Mouse (Mus musculus) hematopoietic stem cell, adult 5-6 weeks (primary cell): Measurements from ENCODE around the gene Gpr153. TPM values are rescaled to one million over a fixed set of nuclear protein-coding genes. Genes with fewer than 3 reads are reported as not detected.

Source experiments
- ATAC-seq, 2 experiments: fragments of 125-278 bp in 1 of 2; replicated peaks in 1 of 2; 2 replicates each; pipeline ENCODE4 v1.8.0; 2016 to 2017; ENCODE audit warnings: inconsistent platforms in 2 of 2, mild to moderate bottlenecking in 2 of 2, moderate number of reproducible peaks in 2 of 2, low read depth in 1 of 2, moderate TSS enrichment in 1 of 2; ENCODE audit not compliant: low FRiP score in 2 of 2, poor library complexity in 2 of 2, severe bottlenecking in 2 of 2, insufficient read depth in 1 of 2, low TSS enrichment in 1 of 2
- total RNA-seq: library from RNA; stranded (forward); fragments of 172-1452, 232-1000 nt; gene quantifications from 2 replicates; pipeline ENCODE4 v1.2.3, GENCODE M21; 2017

Gene Gpr153
- total RNA-seq, 1 experiment from 2014 or later, result not detected

DNA sequence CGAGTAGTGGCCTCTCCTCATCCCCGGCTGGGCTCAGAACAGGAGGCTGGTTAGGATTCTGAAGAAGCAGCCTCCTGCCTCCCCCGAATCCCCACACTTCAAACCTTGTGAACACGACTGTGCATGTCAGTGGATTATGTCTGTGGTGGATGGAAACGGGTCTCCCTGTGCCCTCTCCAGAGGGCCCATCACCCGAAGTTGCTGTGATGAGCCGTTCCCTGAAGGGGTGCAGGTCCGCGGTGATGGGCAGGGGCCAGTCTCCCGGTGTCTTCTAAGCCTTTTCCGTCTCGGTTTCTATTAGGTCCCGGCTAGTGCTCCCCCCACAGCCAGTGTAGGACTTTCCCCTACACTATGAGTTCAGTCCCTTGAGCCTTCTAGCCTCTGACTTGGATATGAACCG, 24.8 kb downstream of the Gpr153 start:
- no peak for ATAC-seq

DNA sequence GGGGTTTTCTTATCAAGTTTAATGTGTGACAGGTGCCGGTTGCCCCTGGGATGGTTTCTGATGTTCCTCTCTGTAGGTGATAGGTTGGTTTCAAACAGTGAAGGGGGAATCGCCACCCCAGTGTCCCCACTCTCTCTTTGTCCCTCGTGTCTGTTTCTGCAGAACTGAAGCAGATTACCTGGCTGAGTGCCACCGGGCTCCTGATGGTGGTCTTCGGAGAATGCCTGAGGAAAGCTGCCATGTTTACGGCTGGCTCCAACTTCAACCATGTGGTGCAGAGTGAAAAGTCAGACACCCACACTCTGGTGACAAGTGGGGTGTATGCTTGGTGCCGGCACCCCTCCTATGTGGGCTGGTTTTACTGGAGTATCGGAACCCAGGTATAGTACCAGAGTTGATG, 26.3 kb downstream of the Gpr153 start:
- ATAC-seq, result no peak

DNA sequence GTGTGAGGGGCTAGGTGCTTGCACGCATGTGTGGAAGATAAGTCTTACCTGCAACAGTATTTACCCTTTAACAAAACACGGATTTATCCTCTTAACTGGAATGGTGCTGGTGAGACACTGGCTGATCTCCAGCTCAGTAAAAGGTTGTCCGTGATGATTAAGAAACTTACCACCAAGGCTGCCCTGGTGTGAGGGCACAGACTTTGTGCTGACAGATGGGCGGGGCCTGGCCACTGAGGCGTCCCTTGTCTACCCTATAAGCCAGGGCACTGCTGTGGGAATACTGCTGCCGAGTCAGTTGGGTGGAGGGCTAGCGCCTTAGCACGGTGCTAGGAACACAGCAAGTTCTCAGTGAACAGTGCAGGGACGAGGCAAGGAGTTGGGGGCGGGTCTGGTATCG, 28.0 kb downstream of the Gpr153 start:
- ATAC-seq, result no peak

DNA sequence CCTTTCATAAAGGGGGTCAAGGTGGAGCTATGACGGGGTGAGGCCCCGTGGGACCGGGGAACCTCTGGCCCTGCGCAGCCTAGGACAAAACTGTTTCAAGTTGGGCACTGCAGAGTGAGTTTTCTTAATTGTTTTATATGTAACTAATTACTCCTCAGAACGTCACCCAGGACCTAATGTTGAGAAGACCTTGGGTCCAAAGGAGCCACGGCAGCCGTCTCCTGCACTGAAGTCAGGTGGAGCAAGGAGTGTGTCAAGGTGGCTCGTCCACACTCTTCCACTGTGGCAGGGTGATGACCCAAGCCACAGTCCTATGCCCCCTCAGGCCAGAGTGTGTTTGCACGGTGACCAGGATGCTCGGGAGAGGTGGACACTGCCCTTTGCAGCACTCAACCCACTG, 29.1 kb downstream of the Gpr153 start:
- ATAC-seq, result no peak

DNA sequence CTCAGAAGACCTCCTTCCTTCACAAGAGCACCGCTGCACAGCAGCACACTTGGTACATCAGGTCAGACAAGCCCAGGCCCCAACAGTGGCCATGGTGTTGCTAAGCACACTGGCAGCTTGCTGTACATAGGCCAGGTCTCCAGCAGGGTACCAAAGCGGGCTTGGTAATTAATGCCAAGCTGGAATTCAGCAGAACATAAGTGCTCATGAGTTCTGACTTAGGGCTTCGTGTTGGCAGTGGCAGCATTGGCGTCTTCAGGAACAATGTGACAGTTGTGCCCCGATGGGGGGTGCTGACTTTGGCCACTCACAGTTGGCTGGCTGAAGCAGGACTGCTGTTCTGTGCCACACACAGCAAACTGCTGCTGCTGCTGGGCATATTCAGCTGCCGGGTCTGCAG, 30.7 kb downstream of the Gpr153 start:
- no peak for ATAC-seq

DNA sequence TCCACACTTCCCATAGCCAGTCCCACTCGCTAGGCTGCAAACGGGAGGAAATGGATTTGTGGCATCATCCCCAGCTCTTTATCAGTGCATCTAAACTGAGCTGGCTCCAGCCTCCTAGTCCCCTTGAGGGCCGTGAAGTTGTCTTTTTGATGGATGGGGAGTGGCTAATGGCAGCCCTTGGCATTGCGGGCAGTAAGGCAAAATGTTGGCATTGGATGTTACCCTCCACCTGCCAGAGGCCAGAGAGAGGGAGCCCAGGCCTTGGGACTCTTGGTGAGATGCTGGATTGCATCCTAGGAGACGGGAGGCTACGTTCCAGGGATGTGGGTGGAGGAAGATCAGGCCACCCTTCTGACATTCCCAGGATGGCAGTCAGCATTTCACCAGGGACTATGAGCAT, 32.0 kb downstream of the Gpr153 start:
- ATAC-seq, result no peak

DNA sequence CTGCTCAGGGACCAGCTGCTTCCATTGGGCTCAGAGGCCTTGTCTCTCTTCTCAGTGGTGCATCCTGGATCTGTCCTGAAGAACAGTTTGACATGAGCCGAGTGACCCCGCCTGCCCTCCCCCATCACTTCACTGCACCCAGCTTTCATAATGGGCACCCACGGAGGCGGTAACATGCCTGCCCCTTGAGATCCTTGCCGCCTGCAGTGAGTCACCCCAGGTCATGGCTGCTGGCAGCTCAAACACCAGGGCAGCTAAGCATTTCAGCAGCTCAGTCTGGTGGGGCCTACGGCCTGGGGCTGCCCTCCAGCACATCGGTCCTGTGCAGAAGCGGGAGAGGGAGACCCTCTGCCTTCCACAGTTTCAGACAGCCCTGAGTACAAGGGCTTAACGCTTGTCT, 33.5 kb downstream of the Gpr153 start:
- no peak for ATAC-seq

DNA sequence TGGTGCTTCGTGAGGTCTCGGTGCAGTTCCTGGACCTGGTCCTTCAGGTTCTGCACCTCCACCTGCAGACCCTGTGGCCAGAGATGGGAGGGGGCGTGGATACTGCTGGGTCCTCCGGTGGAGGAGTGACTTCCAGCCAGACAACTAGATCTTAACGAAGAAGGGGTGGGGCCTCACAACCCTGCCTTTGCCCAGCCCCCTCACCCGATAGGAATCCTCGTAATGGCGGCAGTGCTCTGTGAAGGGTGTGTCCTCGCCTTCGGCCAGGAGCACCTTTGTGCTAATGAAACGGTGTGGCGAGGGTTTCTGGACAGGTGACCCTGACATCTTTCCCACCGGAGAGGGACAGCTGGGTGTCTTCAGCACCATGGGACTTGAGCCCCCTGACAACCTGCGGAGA, 38.2 kb downstream of the Gpr153 start:
- no peak for ATAC-seq

DNA sequence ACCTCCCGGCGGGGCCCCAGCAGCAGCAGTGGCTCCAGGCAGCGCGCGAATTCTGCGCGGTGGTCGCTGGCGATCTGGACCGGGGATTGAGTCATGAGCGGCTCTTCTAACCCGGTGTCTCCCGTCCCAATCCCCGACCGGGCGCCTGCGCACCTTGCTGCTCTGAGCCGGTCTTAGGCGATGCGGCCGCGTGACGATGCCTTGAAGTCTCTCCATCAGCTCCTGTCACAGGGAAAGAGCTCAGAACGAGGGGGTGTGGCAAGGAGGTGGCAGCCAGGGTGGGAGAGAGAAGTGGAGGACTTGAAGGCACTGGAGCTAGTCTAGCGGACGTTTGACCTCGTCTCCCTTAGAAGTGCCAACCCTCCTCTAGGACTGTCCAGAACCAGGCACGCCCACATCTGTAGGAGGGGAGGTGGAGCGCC, 39.2 kb downstream of the Gpr153 start:
- peak; percentile 0 to 33; a peak in 2 of 4 replicates for ATAC-seq

DNA sequence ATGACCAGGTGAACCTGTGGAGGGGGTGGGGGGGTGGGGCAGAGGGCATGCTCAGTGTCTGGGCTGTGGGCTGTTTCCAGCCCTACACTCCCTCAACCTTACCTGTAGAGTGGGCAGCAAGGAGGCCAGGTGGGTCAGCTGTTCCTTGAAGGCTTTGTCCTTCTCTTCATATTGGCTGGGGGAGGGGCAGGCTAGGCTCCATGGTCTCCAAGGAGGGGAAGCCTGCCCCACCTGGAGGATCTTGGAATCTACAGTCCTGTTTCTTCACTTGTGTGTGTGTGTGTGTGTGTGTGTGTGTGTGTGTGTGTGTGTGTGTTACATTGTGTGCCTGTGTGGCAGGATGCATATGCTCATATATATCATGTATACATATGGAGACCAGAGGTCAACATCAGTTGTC, 39.9 kb downstream of the Gpr153 start:
- ATAC-seq, result no peak

DNA sequence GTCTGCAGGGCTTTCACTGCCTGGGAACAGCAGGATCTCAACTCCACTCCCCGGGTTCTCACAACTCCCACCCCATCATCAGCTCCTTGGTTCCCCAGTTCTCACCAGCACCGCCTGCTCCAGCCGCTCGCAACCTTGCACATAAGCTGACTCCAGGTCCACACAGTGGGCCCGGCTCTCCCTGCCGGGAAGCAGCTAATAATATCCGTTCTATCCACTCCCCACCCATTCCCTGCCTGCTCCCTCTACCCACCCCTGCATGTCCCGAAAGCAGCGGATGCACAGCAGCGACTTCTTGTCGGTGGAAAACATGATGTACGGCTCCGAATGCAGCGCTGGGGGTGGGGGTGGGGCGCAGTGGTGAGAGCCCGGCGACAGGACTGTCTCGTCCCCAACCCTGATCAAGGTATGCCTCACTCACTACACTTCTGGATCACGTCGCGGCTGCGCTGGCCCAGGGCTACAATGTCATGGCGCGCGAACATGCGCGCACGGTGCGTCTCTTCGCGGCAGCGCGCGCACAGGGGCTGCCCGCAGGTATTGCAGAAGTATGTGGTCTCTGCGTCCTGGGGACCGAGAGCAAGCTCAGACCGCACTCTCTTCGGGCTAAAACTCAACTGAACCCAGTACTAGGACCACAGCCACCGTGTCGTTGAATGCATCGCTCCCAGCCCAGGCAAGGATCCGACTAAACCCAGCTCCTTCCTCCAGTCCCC, 41.6 kb downstream of the Gpr153 start:
- peak in 1 of 2 experiments; percentile 49; a peak in 3 of 4 replicates for ATAC-seq

DNA sequence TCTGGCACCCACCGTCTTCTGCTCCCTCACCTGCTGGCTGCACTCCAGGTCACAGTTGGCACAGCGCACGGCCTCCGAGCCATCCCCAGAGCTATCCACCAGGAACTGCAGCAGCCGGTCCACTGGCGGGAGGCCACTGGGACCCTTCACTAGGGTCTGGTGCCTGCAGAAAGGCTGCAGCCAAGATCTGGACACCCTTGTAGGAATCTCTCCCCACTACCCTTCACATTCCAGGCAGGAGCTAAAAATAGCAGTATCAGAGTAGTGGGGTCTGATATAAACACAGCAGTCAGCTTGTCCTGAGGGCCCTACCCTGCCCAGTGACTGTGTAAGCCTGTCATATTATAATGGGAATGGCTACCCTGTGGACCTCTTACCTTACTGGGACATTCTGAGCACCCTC, 43.6 kb downstream of the Gpr153 start:
- no peak for ATAC-seq

DNA sequence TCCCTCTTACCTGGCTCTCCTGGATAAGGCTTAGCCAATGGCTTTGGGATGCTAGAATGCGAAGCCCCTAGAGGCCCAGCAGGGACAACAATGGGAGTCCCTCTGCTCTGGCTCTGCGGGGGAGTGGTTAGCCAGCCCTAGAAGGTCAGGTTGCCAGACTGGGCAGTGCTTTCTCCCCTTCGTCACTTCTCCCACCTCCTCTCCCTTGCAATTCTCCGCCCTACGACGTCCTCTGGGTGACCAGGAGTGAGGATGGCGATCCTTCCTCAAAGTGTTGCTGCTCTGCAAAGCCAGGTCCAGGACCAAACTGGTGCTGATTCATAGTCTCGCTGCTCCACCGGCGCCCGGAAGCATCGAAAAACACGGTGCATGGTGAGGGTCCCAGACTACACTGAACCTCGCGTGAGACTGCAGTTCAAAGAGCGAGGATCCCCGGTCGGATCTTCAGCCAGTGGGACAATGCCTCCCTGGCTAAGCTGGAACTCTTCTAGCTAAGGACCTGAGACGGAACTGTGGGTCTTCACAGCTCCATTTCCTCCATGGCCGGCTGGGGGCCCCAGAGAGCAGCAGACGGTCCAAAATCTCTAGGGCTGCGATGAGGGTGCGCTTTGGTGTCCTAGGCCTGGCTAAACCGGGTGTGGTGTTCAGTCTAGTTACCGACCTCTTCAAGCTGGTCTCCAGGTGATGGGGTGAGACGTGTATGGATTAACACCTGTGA, 44.6 kb downstream of the Gpr153 start, which contains the start of gene Rnf207:
Rnf207 (minus strand) TSS at position 477 of the 718 bp plus-strand sequence.
- peak; percentile 80 for ATAC-seq

DNA sequence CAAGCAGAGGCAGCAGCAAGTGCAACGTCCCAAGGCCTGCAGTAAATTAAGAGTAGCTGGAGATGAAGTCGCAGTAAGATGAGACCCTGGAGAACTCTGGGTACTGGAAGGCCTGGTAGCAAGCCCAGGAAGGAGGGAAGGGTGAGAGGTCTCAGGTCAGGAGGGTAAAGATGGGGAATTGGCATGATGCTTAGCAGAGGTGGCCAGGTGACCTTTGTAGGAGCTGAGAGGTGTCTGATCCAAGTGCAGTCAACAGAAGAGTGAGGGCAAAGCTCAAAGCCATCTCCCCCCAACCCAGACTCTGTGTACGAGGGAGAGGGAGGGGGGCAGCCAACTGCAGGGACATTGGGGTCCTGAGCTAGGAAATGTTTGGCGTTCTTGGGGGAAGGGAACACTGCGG, 47.4 kb downstream of the Gpr153 start:
- ATAC-seq, result no peak

DNA sequence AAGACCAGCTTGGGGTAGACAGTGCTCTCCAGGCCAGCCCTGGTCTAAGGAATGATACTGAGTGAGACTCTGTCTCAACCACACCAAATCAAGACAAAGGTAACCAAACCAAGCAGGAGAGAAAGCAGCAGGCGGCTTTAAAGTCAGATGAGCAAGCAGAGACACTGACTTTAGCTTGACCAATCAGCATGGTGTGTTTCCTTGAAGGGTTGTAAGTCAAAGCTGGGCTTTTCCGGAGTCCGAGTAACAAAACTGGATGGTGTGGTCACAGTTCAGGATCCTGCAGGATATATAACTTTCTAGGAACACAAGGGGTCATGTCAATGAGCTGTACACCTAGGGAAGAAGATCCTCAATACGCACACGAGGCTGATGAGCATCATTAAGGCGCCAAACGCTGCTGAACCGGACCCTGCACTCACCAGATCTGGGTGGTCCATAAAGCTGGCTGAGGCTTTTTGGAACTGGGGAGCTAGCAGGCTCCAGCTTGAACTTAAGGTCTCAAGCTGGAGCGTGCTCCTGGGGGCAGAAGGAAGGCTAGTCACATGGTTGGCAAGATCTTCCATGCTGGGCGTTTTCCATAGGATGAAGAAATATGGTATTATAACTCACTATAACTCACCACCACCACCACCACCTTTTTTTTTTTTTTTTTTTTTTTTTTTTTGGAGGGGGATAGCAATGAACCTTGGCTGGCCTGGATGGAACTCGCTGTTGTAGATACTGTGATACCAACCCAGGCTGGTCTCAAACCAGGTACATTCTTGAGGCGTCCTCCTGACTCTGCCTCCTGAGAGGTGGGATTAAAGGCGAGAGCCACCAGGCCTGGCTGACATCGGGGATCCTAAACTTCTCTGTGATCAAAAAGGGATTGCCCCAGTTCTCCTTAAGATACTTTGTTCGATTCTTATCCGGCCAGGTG, 50.9 kb downstream of the Gpr153 start:
- ATAC-seq, result peak in 1 of 2 experiments; percentile 2; a peak in 1 of 4 replicates

DNA sequence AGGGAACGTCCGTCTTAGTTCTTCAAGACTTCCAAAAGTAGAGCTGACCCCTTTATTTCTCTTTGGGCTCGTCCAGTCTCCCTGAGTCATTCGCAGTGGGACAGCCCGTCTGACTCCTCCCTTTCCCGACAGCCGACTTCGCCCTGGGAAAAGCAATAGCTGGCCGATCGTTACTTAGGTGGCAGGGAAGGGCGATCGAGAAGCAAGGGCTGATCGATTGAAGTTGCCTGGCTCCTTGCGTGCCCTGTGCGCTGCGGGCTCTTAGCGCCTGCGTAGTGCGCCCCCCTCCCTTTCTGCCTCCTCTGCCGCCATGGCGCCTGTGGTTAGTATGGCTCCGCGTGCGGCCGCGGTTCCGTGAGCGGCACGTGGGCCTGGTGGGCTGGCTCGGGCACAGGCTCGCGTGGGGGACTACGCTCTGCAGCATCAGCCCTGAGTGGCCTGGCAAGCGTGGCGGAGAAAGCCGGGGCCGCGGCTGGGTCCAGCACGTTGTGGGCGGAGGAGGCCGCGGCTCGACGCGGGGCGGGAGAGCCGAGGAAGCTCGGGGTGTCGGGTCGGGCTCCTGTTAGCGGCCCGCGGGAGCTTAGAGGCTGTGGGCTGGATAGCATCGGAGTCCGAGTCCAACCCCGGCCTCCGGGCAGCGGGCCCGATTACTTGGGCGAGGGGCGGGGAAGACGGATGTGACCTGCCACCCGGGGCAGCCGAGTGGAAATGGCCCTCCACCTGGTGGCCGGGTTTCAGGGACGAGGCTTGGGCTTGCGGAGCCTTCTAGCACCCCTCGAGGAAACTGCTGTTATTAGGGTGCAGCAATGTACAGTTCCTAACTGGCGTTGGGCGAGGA, 51.8 kb downstream of the Gpr153 start, which contains the start of gene Rpl22:
Rpl22 (plus strand) TSS at position 169 of the 838 bp plus-strand sequence.
- peak; percentile 97 for ATAC-seq

DNA sequence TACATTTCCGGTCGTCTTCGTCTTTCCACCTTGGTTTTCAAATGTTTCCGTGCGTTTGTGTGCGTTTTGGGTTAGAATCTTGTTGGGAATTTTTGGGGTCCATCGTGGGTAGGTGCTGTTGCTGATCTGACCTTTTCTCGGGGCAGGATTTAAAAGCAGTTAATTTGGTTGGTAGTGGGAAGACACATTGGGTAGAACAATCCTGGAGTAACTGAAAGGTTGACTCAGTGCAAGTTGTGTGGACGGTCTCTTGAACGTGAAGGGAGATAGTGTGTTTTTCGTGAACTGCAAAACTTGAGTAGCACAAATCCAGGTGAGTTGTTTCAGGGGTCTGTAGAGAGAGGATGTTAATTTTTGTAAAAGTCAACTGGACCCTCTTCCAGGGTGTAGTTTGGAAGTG, 52.5 kb downstream of the Gpr153 start:
- ATAC-seq, result no peak
